Mouse (Mus musculus) stomach, embryonic 14.5 days (tissue): ENCODE measurements around the gene Pidd1. TPM values are rescaled to one million over a fixed set of nuclear protein-coding genes. Genes with fewer than 3 reads are reported as not detected.
"Not testable (repeated sequence)": the region's sequence is repeated elsewhere in the genome, so short reads cannot be mapped to it uniquely, and the experiment has no call there.

Experiments
- ATAC-seq: fragments of 200-750 bp; cut with Nextera tagmentation; 2 replicates; pipeline ENCODE4 v1.8.0; 2017; ENCODE audit warnings: low read depth, moderate TSS enrichment; ENCODE audit not compliant: insufficient number of reproducible peaks, insufficient read depth, low FRiP score
- H3K27ac ChIP-seq: fragments of 300-500 bp; sonication (generic); 2 replicates; pipeline ENCODE4 v1.5.1; 2014; ENCODE audit warnings: mild to moderate bottlenecking, low read length, moderate library complexity, mixed read lengths
- H3K27me3 ChIP-seq: fragments of 300-500 bp; sonication (generic); 2 replicates; pipeline ENCODE4 v1.6.1; 2014; ENCODE audit warnings: low read length, control low read depth, mixed read lengths; ENCODE audit not compliant: control insufficient read depth, insufficient read depth
- H3K36me3 ChIP-seq: fragments of 300-500 bp; sonication (generic); 2 replicates; pipeline ENCODE4 v1.6.1; 2014; ENCODE audit warnings: mild to moderate bottlenecking, control low read depth, low read length, moderate library complexity, mixed read lengths; ENCODE audit not compliant: control insufficient read depth, insufficient read depth
- H3K4me1 ChIP-seq: fragments of 300-500 bp; sonication (generic); 2 replicates; pipeline ENCODE4 v1.6.1; 2014; ENCODE audit warnings: low read length, control low read depth, mixed read lengths; ENCODE audit not compliant: control insufficient read depth, insufficient read depth
- H3K4me2 ChIP-seq: fragments of 300-500 bp; sonication (generic); replicated peaks from 2 replicates; pipeline ENCODE4 v1.6.1; 2014; ENCODE audit warnings: low read depth, low read length, control low read depth
- H3K4me3 ChIP-seq: fragments of 300-500 bp; sonication (generic); 2 replicates; pipeline ENCODE4 v1.5.1; 2014; ENCODE audit warnings: low read depth, low read length, control low read depth
- H3K9ac ChIP-seq: fragments of 300-500 bp; sonication (generic); replicated peaks from 2 replicates; pipeline ENCODE4 v1.6.1; 2014; ENCODE audit warnings: low read depth, mild to moderate bottlenecking, control low read depth, low read length, moderate library complexity, mixed read lengths
- H3K9me3 ChIP-seq: fragments of 300-500 bp; sonication (generic); 2 replicates; pipeline ENCODE4 v1.6.1; 2016; ENCODE audit warnings: low read depth, low read length, control low read depth; ENCODE audit not compliant: control insufficient read depth
- WGBS: fragments of 180-500 bp; shearing (Covaris S2); extraction: QIAGEN DNeasy Blood & Tissue Kit; methylation state at CpG from one replicate; pipeline ENCODE4 v1.1.7; 2014; 5-methylcytosine and 5-hydroxymethylcytosine counted together
- polyA plus RNA-seq: library from polyadenylated mRNA; unstranded; fragments of >200 nt; fragmentation: Nextera tagmentation; extraction: Ambion mirVana; gene quantifications from 2 replicates; pipeline ENCODE4 v1.2.1, GENCODE M21; 2014

The Pidd1 gene
- polyA plus RNA-seq, 1 experiment from 2014 or later: 8.5 TPM

- Histone ChIP-seq H3K4me1 (peaks cover 17% of the 10 kb centered on the region), H3K27ac (no peak overlapping the region), H3K36me3 (peaks cover 36% of the 10 kb centered on the region), H3K4me2 (no peak overlapping the region), H3K4me3 (no peak overlapping the region), H3K9ac (no peak overlapping the region), H3K9me3 (no peaks in the 10 kb centered on the region), H3K27me3 (no peaks in the 10 kb centered on the region)
- ATAC-seq: no peak
These were observed 8.1 kb upstream of the Pidd1 start for GRCm38 (mm10) chr7:141451928-141452327.

GRCm38 (mm10) chr7:141447110-141447991, 3.5 kb upstream of the Pidd1 start, which contains the start of gene Rplp2:
TSS of gene Rplp2 (plus strand) at chr7:141447370.
- Histone ChIP-seq H3K36me3 (peaks cover 36% of the 10 kb centered on the region), H3K27ac (peak within 1 kb of the TSS; percentile 86), H3K27me3 (no peaks in the 10 kb centered on the region), H3K9ac (peak within 1 kb of the TSS; percentile 87), H3K9me3 (no peaks in the 10 kb centered on the region), H3K4me1 (peaks cover 24% of the 10 kb centered on the region), H3K4me2 (peak within 1 kb of the TSS; percentile 88), H3K4me3 (peak within 1 kb of the TSS; percentile 69)
- WGBS: under 1% methylated on average over 63 of the region's 63 CpGs
- ATAC-seq: peak; percentile 88

- H3K9ac ChIP-seq, H3K4me3 ChIP-seq, H3K27ac ChIP-seq, ATAC-seq, H3K27me3 ChIP-seq, H3K9me3 ChIP-seq: not testable (repeated sequence)
- Histone ChIP-seq H3K36me3 (peaks cover 27% of the 10 kb centered on the region), H3K4me2 (peak overlapping the region; percentile 88), H3K4me1 (peaks cover 27% of the 10 kb centered on the region)
- WGBS: 68% methylated on average over 3 of the region's 3 CpGs
These were observed 2.5 kb upstream of the Pidd1 start for GRCm38 (mm10) chr7:141446374-141446773.

- H3K27ac ChIP-seq: peak overlapping the region; percentile 63; the same call in 1 of the 2 replicates
- H3K9ac ChIP-seq: peak overlapping the region; percentile 60
- peak overlapping the region; percentile 42 for H3K4me3 ChIP-seq
- H3K4me2 ChIP-seq: peak overlapping the region; percentile 65
- no peaks in the 10 kb centered on the region for H3K9me3 ChIP-seq
- peaks cover 12% of the 10 kb centered on the region; the same call in 1 of the 2 replicates for H3K36me3 ChIP-seq
- 13% methylated on average over 12 of the region's 12 CpGs for WGBS
- no peaks in the 10 kb centered on the region for H3K27me3 ChIP-seq
- peaks cover 19% of the 10 kb centered on the region for H3K4me1 ChIP-seq
- ATAC-seq: peak; percentile 10; the same call in 1 of the 2 replicates
These were observed 574 bp downstream of the Pidd1 start for GRCm38 (mm10) chr7:141443081-141443821.

- WGBS: 91% methylated on average over 13 of the region's 13 CpGs
- ATAC-seq: no peak
- peaks cover 15% of the 10 kb centered on the region; the same call in 1 of the 2 replicates for H3K36me3 ChIP-seq
These were observed 1.6 kb downstream of the Pidd1 start for GRCm38 (mm10) chr7:141442199-141442598.

GRCm38 (mm10) chr7:141441460-141441859, 2.4 kb downstream of the Pidd1 start:
- Histone ChIP-seq H3K4me2 (no peak overlapping the region), H3K36me3 (peaks cover 15% of the 10 kb centered on the region; the same call in 1 of the 2 replicates), H3K4me3 (no peak overlapping the region), H3K4me1 (peaks cover 23% of the 10 kb centered on the region; the same call in 1 of the 2 replicates), H3K27ac (no peak overlapping the region), H3K9me3 (no peaks in the 10 kb centered on the region), H3K9ac (no peak overlapping the region), H3K27me3 (no peaks in the 10 kb centered on the region)
- 89% methylated on average over 9 of the region's 9 CpGs for WGBS
- no peak for ATAC-seq

More at GRCm38 (mm10) chr7:141442199-141442598, 1.6 kb downstream of the Pidd1 start:
- Histone ChIP-seq H3K9me3 (no peaks in the 10 kb centered on the region), H3K4me1 (peaks cover 17% of the 10 kb centered on the region; the same call in 1 of the 2 replicates), H3K27me3 (no peaks in the 10 kb centered on the region), H3K27ac (no peak overlapping the region), H3K9ac (peak overlapping the region; percentile 60; the same call in 1 of the 2 replicates), H3K4me3 (no peak overlapping the region), H3K4me2 (peak overlapping the region; percentile 65)

GRCm38 (mm10) chr7:141440613-141441012, 3.2 kb downstream of the Pidd1 start:
- no peak overlapping the region for H3K27ac ChIP-seq
- no peak overlapping the region for H3K4me2 ChIP-seq
- H3K36me3 ChIP-seq: peaks cover 15% of the 10 kb centered on the region; the same call in 1 of the 2 replicates
- WGBS: 30% methylated on average over 6 of the region's 6 CpGs
- no peak overlapping the region for H3K4me3 ChIP-seq
- no peak overlapping the region for H3K9ac ChIP-seq
- H3K27me3 ChIP-seq: no peaks in the 10 kb centered on the region
- H3K9me3 ChIP-seq: no peaks in the 10 kb centered on the region
- peaks cover 32% of the 10 kb centered on the region; the same call in 1 of the 2 replicates for H3K4me1 ChIP-seq
- no peak for ATAC-seq

GRCm38 (mm10) chr7:141439811-141440210, 4.0 kb downstream of the Pidd1 start:
- Histone ChIP-seq H3K4me3 (no peak overlapping the region), H3K9ac (no peak overlapping the region), H3K36me3 (peaks cover 15% of the 10 kb centered on the region; the same call in 1 of the 2 replicates), H3K4me1 (peaks cover 37% of the 10 kb centered on the region; the same call in 1 of the 2 replicates), H3K27ac (no peak overlapping the region), H3K4me2 (no peak overlapping the region), H3K9me3 (no peaks in the 10 kb centered on the region), H3K27me3 (no peaks in the 10 kb centered on the region)
- WGBS: 91% methylated on average over 11 of the region's 11 CpGs
- ATAC-seq: no peak
